In the genomic region with DNA sequence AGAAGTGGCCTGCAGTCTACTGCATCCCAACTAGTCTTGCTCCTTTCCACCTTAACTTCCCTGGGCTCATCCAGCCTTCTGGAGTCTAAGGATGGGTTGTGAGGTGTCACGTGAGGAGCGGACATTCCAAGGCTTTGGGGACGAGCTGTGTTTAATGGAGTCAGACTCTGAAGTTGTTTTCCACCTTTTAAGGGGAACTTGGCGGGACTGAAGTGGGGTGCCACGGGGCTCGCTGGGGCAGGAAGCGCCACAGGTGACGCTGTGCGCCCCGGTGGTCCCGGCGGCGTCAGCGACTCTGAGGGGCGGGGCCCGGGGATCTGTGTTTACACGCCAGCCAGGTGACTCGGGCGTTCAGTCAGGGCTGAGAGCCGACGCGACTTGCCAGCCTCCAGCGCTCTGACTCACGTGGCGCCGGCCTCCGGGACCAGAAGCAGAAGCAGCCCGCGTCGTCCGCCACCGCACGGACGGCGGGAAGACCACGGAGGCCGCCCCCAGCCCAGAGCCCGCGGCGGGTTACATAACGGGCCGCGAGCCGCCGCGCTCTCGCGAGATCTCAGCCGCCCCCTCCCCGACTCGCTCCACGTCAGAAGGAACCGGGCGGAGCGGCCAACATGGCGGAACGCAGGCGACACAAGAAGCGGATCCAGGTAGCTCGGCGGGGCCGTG, we compare ENCODE assay signal across 8 mouse cellular contexts. TPM values are rescaled to one million over a fixed set of nuclear protein-coding genes. Genes with fewer than 3 reads are reported as not detected.
DNase-seq lines count a peak whose midpoint lies in the region; ATAC-seq lines count a peak whose summit lies in the region.

A gene (plus strand): TSS at position 139 of the 666 bp plus-strand sequence.

- no peaks in the 10 kb centered on the region for H3K4me1 ChIP-seq in hindbrain, embryonic 11.5 days (replicated peaks; ENCODE audit: control insufficient read depth, insufficient read depth, low read length)

- H3K9ac ChIP-seq in hindbrain, embryonic 11.5 days (ENCODE audit: low read depth, low read length), result peak within 1 kb of the TSS; percentile 98

- DNase-seq in MN1 (ENCODE audit: low spot score), result peak; percentile 93
- DNase-seq in cerebellum, adult 9-10 months, result peak; percentile 94
- peak; percentile 87 to 95 for DNase-seq in frontal cortex, adult 2 months (ENCODE audit: extremely low spot score in 1 of 2, low spot score in 1 of 2)
- DNase-seq in hindbrain, embryonic 11.5 days (ENCODE audit: low spot score), result peak; percentile 95
- DNase-seq in layer of hippocampus, postnatal 10 days (ENCODE audit: low spot score in 2 of 2), result peak; percentile 93 to 97
- DNase-seq in lung, postnatal 10 days, result peak; percentile 95
- peak; percentile 94 for DNase-seq in ovary, postnatal 36 days (ENCODE audit: low spot score)
- DNase-seq in thymus, postnatal 25 days, result peak; percentile 95

- H3K9me3 ChIP-seq in hindbrain, embryonic 11.5 days (ENCODE audit: control insufficient read depth, low read length), result no peaks in the 10 kb centered on the region

- no peaks in the 10 kb centered on the region for H3K36me3 ChIP-seq in hindbrain, embryonic 11.5 days (ENCODE audit: control insufficient read depth, insufficient read depth, low read length)

- H3K27me3 ChIP-seq in hindbrain, embryonic 11.5 days (ENCODE audit: control insufficient read depth, insufficient read depth, low read length), result no peaks in the 10 kb centered on the region

- peak within 1 kb of the TSS; percentile 94 for H3K4me3 ChIP-seq in hindbrain, embryonic 11.5 days (ENCODE audit: low read depth, low read length)

- H3K4me2 ChIP-seq in hindbrain, embryonic 11.5 days (replicated peaks; ENCODE audit: low read depth, low read length), result peak within 1 kb of the TSS; percentile 34

- under 1% methylated on average over 62 of the region's 62 CpGs for WGBS in hindbrain, embryonic 11.5 days

- peak within 1 kb of the TSS; percentile 86 for H3K27ac ChIP-seq in hindbrain, embryonic 11.5 days (ENCODE audit: low read depth, low read length)

- ATAC-seq in hindbrain, embryonic 11.5 days (ENCODE audit: low FRiP score), result peak; percentile 99

RNA-seq across cellular contexts. Expression of the gene that starts here (rescaled TPM):
- 102 and 113 TPM in 2 replicates for polyA plus RNA-seq in frontal cortex, adult 2 months (2012; rRNA removed)
- polyA plus RNA-seq in hindbrain, embryonic 11.5 days (2014; fragmentation: Nextera tagmentation; extraction: Ambion mirVana), result 64.3 and 71.5 TPM in 2 replicates
- 10 to 100 TPM; 88.0 to 92.5 TPM for total RNA-seq in layer of hippocampus, postnatal 10 days (2021)

Comparison
In these comparisons a context has a peak if more than half of its experiments do, and no peak if none do; other contexts are left out.
1. Peak in every context shown above with its lines: DNase-seq, ATAC-seq, H3K4me3 ChIP-seq and H3K27ac ChIP-seq.